Mouse (Mus musculus) heart, postnatal 36 days (tissue): ENCODE results near the gene Gsg1l. TPM values are rescaled to one million over a fixed set of nuclear protein-coding genes. Genes with fewer than 3 reads are reported as not detected.

Experiments
- DNase-seq, 2 experiments: peaks; one replicate each; pipeline ENCODE4 v3.0.0; 2021 to 2022
- intact Hi-C: fragments of 180-260 bp; cut with DNase I; formaldehyde crosslinking; loops from one replicate; pipeline ENCODE4 v1.15.1; 2025
- total RNA-seq, 2 experiments: library from RNA; stranded (reverse); gene quantifications; 2 replicates each; pipeline ENCODE4 v1.2.3; 2021

Gene Gsg1l
- total RNA-seq, 2 experiments from 2014 or later, result 7.1 to 10.6 TPM

DNA sequence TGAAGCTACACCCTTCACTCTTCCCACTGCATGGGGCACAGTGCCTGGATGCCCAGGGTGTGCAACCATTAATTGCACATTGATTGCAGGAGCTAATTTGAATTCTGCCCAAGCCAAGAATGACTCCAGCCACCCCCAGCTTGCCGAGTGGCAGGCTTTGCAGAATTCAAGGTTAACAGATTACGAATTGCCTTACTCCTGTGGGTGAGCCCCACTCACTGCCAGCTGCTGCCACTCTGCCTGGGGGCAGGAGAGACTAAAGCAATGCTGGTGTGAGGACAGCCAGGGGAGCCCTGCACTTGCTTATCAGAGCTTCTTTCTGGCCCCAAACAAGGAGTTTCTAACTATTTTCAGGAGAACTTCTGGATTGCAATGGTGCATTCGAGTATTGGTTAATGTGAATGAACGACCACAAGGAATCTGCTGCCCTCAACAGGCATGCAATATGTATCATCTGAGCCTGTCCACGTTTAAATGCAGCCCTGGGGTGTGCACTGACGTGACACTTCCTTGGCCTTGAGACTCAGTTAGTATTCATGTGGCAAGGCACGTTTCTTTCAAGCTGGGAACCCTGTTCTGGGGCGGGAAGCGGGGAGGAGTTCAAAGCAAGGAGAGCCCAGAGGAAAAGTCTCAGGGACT lies 1.2 kb upstream of the Gsg1l start:
- no peak for DNase-seq
- intact Hi-C loops, result loop anchor here (2.0 kb wide), 2 partner anchors 317 to 409 kb away; no protein-coding TSS in a partner anchor

- intact Hi-C loops, result loop anchor here (1.0 to 2.0 kb wide), 3 partner anchors 262 to 407 kb away; no protein-coding TSS in a partner anchor
- DNase-seq, result peak in 1 of 2 experiments; percentile 28
Observed at GRCm38 (mm10) chr7:126081727-126082285, 405 bp downstream of the Gsg1l start.

- intact Hi-C loops, result no loop called here
- no peak for DNase-seq
Observed at GRCm38 (mm10) chr7:126080949-126081654, 1.1 kb downstream of the Gsg1l start.

DNA sequence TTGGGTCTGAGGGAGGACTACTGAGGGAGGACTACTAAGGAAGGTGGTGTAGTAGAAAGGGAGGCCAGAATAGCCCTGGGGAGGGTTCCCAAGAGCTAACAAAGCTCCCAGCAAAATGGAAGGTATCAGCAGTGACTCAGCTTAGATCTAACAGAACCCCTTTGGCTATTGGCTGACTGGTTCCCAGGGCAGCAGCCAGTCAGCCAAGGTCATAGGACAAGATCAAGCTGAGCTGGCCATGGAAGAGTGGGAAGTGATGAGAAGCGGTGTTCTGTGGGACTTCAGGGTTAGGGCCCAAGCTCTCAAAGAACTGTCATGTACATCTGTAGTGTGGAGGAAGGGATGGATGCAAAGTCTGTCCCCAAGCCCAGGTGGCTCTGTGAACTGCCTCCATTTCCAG lies 5.3 kb downstream of the Gsg1l start:
- intact Hi-C loops, result loop anchor here (5.0 kb wide), 1 partner anchor 110 kb away; no protein-coding TSS in a partner anchor
- DNase-seq, result no peak

GRCm38 (mm10) chr7:126075058-126075457 lies 7.2 kb downstream of the Gsg1l start:
- intact Hi-C loops, result loop anchor here (5.0 kb wide), 1 partner anchor 108 kb away; no protein-coding TSS in a partner anchor
- DNase-seq, result no peak

DNA sequence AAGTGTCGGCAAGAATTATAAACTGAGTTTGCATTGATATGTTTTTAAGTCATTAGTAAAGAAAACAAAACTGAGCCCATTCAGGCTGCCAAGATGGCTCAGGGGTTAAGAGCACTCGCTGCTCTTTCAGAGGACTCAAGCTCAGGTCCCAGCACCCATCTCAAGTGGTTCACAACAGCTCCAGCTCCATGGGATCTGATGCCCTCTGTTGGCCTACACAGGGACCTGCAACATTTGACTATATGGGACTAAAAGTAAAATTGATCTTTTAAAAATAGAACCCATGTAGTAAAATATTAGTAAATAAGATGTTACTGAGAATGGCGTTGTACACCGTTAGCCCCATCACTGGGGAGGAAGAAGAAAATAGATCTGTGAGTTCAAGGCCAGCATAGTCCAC lies 11.9 kb downstream of the Gsg1l start:
- intact Hi-C loops, result no loop called here

GRCm38 (mm10) chr7:126066777-126067176 lies 15.4 kb downstream of the Gsg1l start:
- peak; percentile 63 to 73 for DNase-seq
- intact Hi-C loops, result no loop called here

More for the DNA sequence above, 11.9 kb downstream of the Gsg1l start:
- no peak for DNase-seq

GRCm38 (mm10) chr7:126065243-126065876 lies 16.9 kb downstream of the Gsg1l start:
- intact Hi-C loops, result no loop called here
- no peak for DNase-seq

GRCm38 (mm10) chr7:126062228-126062627 lies 20.0 kb downstream of the Gsg1l start:
- intact Hi-C loops, result no loop called here

DNA sequence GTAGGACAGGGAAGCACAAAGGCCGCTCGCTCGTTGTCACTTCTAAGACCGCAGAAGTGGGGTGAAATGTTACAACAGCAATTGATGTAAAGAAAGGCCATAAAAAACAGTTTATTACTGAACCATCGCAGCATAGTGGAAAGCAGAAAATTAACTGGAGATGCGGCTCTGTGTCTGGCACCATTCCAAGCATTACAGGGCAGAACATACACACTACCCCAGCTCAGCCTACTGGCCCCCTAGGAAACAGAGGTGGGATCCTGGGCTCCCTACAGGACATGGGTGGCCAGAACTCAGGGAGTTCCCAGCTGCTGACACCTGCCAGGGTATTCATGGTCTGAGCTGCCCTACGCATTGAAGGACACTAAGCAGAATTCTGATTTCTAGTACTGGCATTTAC lies 23.3 kb downstream of the Gsg1l start:
- no peak for DNase-seq
- intact Hi-C loops, result no loop called here

More at GRCm38 (mm10) chr7:126062228-126062627, 20.0 kb downstream of the Gsg1l start:
- DNase-seq, result no peak

DNA sequence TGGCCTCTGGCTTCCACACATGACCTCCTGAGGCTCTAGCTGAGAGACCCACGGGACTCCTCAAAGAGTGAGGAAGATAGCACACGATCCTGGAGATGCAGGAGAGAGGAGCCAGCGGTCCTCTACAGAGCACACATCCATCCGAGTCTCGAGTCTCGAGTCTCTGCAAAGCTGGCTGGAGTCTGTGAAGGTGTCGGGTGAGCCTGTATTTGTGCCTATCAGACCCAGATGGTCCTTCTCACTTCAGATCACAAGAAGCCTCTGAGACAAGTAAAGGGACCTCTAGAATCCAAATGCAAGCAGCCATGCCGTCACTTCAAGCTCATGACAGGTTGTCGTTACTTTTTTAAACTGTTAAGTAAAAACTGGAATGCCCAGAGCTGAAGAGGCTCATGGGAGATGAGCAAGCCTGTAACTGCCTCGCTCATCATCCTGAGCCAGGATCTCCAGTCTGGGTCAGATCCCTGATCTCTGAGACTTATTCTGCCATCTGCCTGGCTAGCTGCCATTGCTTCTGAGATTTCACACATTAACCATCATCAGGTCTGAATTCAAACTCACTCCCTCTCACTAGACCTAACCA lies 24.8 kb downstream of the Gsg1l start:
- intact Hi-C loops, result no loop called here
- DNase-seq, result no peak

GRCm38 (mm10) chr7:126054574-126054973 lies 27.6 kb downstream of the Gsg1l start:
- intact Hi-C loops, result no loop called here
- DNase-seq, result no peak

- intact Hi-C loops, result no loop called here
- no peak for DNase-seq
Observed at GRCm38 (mm10) chr7:126053618-126054017, 28.6 kb downstream of the Gsg1l start.

DNA sequence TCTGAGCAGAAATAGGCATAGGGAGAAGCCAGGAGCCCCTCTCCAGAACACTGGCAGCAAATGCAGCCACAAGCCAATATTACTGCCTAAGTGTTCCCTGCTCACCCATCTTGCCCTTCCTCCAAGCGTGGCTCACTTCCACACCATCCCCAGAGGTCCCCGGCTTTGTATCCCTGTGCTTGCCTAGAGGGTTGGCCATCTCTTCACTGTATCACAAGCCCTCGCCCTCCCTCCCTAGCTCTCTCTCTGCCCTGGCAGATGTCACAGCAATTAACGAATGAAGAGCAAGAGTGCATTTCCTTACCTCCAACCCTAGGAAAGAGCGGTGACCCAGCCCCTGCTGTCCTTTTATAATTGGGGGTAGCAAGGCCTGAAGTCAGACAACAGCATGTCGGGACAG lies 30.3 kb downstream of the Gsg1l start:
- no peak for DNase-seq
- intact Hi-C loops, result no loop called here

- intact Hi-C loops, result no loop called here
- DNase-seq, result no peak
Observed at GRCm38 (mm10) chr7:126045077-126045476, 37.1 kb downstream of the Gsg1l start.

- intact Hi-C loops, result no loop called here
- no peak for DNase-seq
Observed at GRCm38 (mm10) chr7:126042306-126042705, 39.9 kb downstream of the Gsg1l start.

GRCm38 (mm10) chr7:126040794-126041526 lies 41.3 kb downstream of the Gsg1l start:
- DNase-seq, result peak; percentile 64 to 68
- intact Hi-C loops, result no loop called here

DNA sequence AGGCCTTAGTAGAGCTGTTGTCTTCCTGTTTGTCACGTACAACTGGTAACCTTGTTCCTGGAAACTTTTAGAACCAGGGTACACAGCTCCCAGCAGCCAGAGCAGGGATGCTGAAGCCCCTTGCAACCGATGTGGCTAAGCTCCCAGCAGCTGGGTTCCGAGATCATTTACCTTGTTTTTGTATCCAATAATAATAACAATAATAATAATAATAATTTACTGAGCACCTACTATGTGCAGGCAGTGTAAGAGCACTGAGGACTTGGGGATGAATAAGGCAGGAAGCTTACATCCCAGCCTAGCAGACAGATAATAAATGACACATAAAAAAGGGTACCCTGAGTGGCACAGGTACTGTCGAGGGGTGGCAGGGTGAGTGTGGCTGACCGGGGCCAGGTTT lies 42.4 kb downstream of the Gsg1l start:
- no peak for DNase-seq
- intact Hi-C loops, result no loop called here

- no peak for DNase-seq
- intact Hi-C loops, result no loop called here
Observed at GRCm38 (mm10) chr7:126039247-126039835, 42.9 kb downstream of the Gsg1l start.
